Mouse (Mus musculus) liver, postnatal 0 days (tissue): ENCODE data around the gene Nol4l.

ENCODE experiments used
- CTCF ChIP-seq: sonication (generic); IDR thresholded peaks from 2 replicates; pipeline ENCODE4 v1.5.1; 2016; ENCODE audit warnings: antibody characterized with exemption, low read depth
- EP300 ChIP-seq: IDR thresholded peaks from 2 replicates; pipeline ENCODE4 v1.6.1; 2016; ENCODE audit warnings: antibody characterized with exemption, low read depth, mild to moderate bottlenecking

DNA sequence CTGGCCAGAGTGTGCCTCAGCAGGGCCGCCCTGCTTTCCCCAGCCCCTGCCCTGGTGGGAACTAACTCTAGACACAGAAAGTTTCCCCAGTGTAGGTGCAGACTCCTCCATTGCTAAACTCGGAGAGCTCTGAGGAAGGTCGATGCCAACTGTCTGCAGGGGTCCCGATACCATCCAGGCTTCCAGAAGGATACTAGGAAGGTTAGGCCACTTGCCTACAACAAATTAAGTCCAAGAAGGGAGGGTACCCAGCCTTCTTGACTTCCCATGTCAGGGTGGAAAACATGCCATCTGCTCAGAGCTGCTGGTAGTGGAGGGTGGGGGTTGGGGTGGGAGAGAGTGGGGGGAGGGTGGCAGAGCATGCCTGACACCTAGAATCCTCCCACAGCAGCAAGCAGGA lies 15.0 kb upstream of the Nol4l start:
- TF ChIP-seq CTCF = no peak
- no peak for TF ChIP-seq EP300
